Mouse (Mus musculus): ENCODE results near the gene Unc119.

The Unc119 gene

GRCm38 (mm10) chr11:78349441-78350358 is 6.4 kb downstream of the Unc119 start:
- peaks cover 4% of the 10 kb centered on the region; the same call in 1 of the 2 replicates for H3K36me3 ChIP-seq (ENCODE audit: control insufficient read depth, insufficient read depth, low read length, poor library complexity, severe bottlenecking)
- DNase-seq (ENCODE audit: low read depth, low spot score): peak; percentile 44

GRCm38 (mm10) chr11:78353081-78353480 is 9.8 kb downstream of the Unc119 start:
- peaks cover 2% of the 10 kb centered on the region; the same call in 1 of the 2 replicates for H3K36me3 ChIP-seq (ENCODE audit: control insufficient read depth, insufficient read depth, low read length, poor library complexity, severe bottlenecking)
- peak; percentile 80 for DNase-seq (ENCODE audit: low read depth, low spot score)
- no peaks in the 10 kb centered on the region for H3K27me3 ChIP-seq (ENCODE audit: control insufficient read depth, insufficient read depth, low read length, poor library complexity, severe bottlenecking)

More at GRCm38 (mm10) chr11:78349441-78350358, 6.4 kb downstream of the Unc119 start:
- no peaks in the 10 kb centered on the region for H3K27me3 ChIP-seq (ENCODE audit: control insufficient read depth, insufficient read depth, low read length, poor library complexity, severe bottlenecking)

DNA sequence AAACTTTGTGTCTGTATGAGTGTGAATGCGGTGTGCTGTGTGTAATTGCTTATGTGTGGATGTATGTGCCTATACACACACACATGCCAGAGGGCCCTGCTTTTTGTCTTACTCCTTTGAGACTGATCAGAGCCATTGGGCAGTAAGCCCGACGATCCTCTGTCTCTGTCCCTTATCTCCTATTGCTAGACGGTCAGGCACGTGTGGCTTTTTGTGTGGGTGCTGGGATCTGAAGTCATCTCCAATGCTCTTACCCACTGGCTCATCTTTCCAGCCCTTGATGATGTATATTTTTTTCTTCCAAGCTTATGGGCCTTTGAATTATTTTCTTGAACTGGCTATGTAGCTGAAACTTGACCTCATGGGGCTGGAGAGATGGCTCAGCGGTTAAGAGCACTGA is 11.6 kb downstream of the Unc119 start:
- no peaks in the 10 kb centered on the region for H3K27me3 ChIP-seq (ENCODE audit: control insufficient read depth, insufficient read depth, low read length, poor library complexity, severe bottlenecking)
- H3K36me3 ChIP-seq (ENCODE audit: control insufficient read depth, insufficient read depth, low read length, poor library complexity, severe bottlenecking): no peaks in the 10 kb centered on the region
- DNase-seq (ENCODE audit: low read depth, low spot score): no peak

GRCm38 (mm10) chr11:78355471-78356238 is 12.4 kb downstream of the Unc119 start:
- no peaks in the 10 kb centered on the region for H3K36me3 ChIP-seq (ENCODE audit: control insufficient read depth, insufficient read depth, low read length, poor library complexity, severe bottlenecking)
- DNase-seq (ENCODE audit: low read depth, low spot score): peak; percentile 79
- no peaks in the 10 kb centered on the region for H3K27me3 ChIP-seq (ENCODE audit: control insufficient read depth, insufficient read depth, low read length, poor library complexity, severe bottlenecking)

DNA sequence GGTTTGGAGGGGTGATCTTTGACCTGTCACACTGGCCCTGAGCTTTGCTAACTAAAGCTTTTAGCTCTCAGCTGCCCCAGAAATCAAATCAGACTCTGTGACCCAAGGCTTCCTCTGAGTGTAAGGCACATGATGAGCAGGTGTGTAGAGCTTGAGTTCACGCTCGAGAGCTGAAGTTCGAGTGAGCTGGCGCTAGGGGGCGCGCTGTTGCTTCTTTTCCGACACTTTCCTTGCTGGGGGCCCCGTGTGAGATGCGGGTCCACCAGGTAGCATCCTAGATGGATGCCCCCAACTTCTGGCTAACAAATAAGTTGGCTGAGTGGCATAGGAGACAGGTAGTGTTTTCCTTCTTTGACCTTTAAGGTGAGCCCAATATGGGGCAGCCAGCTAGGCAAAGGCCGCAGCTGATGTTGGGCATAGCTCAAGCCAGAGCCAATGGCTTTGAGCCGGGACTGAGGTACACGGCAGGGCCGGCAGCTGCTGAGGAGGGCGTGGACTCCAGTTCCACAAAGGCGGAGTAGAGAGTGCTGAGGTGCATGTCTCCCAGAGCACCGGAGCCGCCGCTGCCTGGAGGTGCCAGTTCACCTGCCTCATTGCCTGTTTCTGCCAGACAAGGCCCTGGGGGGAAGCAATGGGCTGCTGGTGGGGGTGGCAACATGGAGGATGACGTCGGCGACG is 15.2 kb downstream of the Unc119 start:
- no peaks in the 10 kb centered on the region for H3K27me3 ChIP-seq (ENCODE audit: control insufficient read depth, insufficient read depth, low read length, poor library complexity, severe bottlenecking)
- H3K36me3 ChIP-seq (ENCODE audit: control insufficient read depth, insufficient read depth, low read length, poor library complexity, severe bottlenecking): no peaks in the 10 kb centered on the region
- peak; percentile 73 for DNase-seq (ENCODE audit: low read depth, low spot score)

GRCm38 (mm10) chr11:78360125-78360788 is 17.0 kb downstream of the Unc119 start:
- DNase-seq (ENCODE audit: low read depth, low spot score): peak; percentile 85
- Histone ChIP-seq H3K36me3 (ENCODE audit: control insufficient read depth, insufficient read depth, low read length, poor library complexity, severe bottlenecking) (no peaks in the 10 kb centered on the region), H3K27me3 (ENCODE audit: control insufficient read depth, insufficient read depth, low read length, poor library complexity, severe bottlenecking) (no peaks in the 10 kb centered on the region)

GRCm38 (mm10) chr11:78360789-78361131 is 17.5 kb downstream of the Unc119 start:
- H3K27me3 ChIP-seq (ENCODE audit: control insufficient read depth, insufficient read depth, low read length, poor library complexity, severe bottlenecking): no peaks in the 10 kb centered on the region
- DNase-seq (ENCODE audit: low read depth, low spot score): no peak
- H3K36me3 ChIP-seq (ENCODE audit: control insufficient read depth, insufficient read depth, low read length, poor library complexity, severe bottlenecking): no peaks in the 10 kb centered on the region

DNA sequence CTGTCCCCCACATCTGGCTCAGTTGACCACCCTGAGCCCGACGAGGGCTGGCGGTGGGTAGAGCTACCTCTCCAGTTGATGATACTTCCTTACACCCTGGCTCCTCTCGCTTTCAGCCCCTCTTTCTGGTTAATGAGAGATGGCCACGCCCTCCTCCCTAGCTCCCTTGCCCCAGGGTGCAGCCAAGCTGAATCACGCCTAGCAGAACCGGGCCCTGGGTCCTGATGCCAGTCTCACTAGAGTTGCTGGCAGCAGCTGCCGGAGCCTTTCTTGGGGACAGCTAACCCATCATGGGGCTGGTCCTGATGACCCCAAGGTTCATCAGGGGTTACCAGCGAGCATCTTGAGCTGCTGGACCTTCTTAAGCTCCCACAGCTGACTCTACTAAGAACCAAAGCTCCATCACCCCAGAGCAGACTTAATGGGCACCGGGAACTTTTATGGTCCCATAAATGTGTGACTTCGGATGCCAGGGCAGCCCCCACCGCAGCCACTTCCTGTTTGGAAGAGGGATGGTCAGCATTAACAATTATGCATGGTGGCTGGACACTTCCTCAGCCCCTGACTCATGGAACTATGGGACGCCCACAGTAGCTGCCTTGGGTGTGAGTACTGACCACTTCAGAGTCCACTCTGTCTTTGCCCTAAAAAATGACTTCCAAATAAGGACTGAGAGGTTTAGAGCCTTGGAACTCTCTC is 20.2 kb downstream of the Unc119 start:
- H3K27me3 ChIP-seq (ENCODE audit: control insufficient read depth, insufficient read depth, low read length, poor library complexity, severe bottlenecking): no peaks in the 10 kb centered on the region
- no peak for DNase-seq (ENCODE audit: low read depth, low spot score)
- no peaks in the 10 kb centered on the region for H3K36me3 ChIP-seq (ENCODE audit: control insufficient read depth, insufficient read depth, low read length, poor library complexity, severe bottlenecking)

- DNase-seq (ENCODE audit: low read depth, low spot score): no peak
- no peaks in the 10 kb centered on the region for H3K27me3 ChIP-seq (ENCODE audit: control insufficient read depth, insufficient read depth, low read length, poor library complexity, severe bottlenecking)
- H3K36me3 ChIP-seq (ENCODE audit: control insufficient read depth, insufficient read depth, low read length, poor library complexity, severe bottlenecking): no peaks in the 10 kb centered on the region
These were observed 20.8 kb downstream of the Unc119 start for GRCm38 (mm10) chr11:78364103-78364502.

GRCm38 (mm10) chr11:78367456-78368225 is 24.4 kb downstream of the Unc119 start:
- no peaks in the 10 kb centered on the region for H3K27me3 ChIP-seq (ENCODE audit: control insufficient read depth, insufficient read depth, low read length, poor library complexity, severe bottlenecking)
- DNase-seq (ENCODE audit: low read depth, low spot score): no peak
- H3K36me3 ChIP-seq (ENCODE audit: control insufficient read depth, insufficient read depth, low read length, poor library complexity, severe bottlenecking): no peaks in the 10 kb centered on the region

DNA sequence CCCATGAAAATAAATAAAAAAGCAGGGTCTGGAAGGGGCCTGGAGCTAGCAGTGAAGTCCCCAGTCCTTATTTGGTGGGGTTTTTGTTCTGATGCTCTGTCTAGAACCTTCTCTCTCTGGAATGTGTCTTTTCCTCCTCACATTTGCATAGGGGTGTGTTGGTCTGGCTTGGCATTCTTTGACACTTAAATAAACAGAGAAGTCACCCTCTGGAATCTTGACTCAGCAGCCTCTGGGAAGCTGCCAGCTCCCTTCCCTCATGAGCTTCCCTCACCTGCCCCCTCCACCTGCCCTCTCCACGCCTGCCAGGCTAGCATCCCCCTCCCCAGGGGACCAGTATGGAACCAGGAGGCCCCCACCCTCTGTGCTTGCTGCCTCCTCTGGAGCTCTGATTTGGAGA is 27.1 kb downstream of the Unc119 start:
- Histone ChIP-seq H3K27me3 (ENCODE audit: control insufficient read depth, insufficient read depth, low read length, poor library complexity, severe bottlenecking) (no peaks in the 10 kb centered on the region), H3K36me3 (ENCODE audit: control insufficient read depth, insufficient read depth, low read length, poor library complexity, severe bottlenecking) (no peaks in the 10 kb centered on the region)
- DNase-seq (ENCODE audit: low read depth, low spot score): no peak

GRCm38 (mm10) chr11:78371711-78372110 is 28.4 kb downstream of the Unc119 start:
- Histone ChIP-seq H3K36me3 (ENCODE audit: control insufficient read depth, insufficient read depth, low read length, poor library complexity, severe bottlenecking) (no peaks in the 10 kb centered on the region), H3K27me3 (ENCODE audit: control insufficient read depth, insufficient read depth, low read length, poor library complexity, severe bottlenecking) (no peaks in the 10 kb centered on the region)
- DNase-seq (ENCODE audit: low read depth, low spot score): no peak

DNA sequence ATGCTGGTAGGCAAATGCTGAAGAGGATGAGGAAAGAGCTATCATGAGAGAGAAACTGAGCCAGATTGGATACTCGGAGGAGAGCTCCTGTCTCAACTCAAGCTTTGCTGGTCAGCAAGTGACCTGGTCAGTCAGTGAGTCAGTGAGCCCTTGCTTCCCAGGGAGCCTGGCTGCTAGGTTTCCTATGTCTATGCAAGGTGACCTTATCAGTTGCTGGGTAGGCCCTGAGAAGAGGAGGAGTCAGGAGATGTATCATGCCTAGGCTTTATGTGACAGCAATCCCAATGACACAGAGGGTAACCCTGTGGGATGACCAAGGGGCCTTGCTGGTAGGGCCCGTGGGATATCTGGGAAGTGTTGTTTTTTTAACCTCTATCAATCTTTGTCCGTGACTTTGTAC is 28.9 kb downstream of the Unc119 start:
- Histone ChIP-seq H3K27me3 (ENCODE audit: control insufficient read depth, insufficient read depth, low read length, poor library complexity, severe bottlenecking) (no peaks in the 10 kb centered on the region), H3K36me3 (ENCODE audit: control insufficient read depth, insufficient read depth, low read length, poor library complexity, severe bottlenecking) (no peaks in the 10 kb centered on the region)
- DNase-seq (ENCODE audit: low read depth, low spot score): no peak
